In the genomic region with DNA sequence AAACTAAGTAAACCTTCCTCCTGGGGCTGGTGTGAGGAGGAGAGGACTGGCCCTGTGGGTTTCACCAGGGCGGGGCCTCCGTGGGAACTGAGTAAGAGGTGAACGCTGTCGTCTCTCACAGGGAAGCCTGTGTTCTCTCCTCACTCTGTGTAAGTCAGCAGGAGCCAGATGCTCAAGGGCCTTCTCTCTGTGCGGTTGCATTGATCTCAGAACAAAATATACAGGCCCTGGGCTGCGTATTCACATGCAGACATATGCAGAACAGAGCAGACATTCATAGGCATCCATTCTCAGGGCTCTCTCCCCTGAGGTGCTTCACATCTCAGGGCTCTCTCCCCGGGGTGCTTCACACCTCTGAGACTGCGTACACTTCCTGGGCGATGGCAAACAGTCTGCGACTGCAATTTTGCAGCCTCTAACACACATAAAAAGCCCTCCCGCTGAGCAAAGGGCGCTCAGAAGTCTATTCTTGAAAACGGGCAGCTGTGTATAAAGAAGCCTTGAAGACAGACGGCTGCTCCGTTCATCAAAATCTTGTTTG, we compare ENCODE assay signal across 10 mouse cellular contexts.
DNase-seq lines count a peak whose midpoint lies in the region; ATAC-seq and TF ChIP-seq lines count a peak whose summit lies in the region.
"Had no signal": no experiment of that assay in that cellular context is flagged by ENCODE, and none has a peak within 500 bp of the region (broad histone marks: within the 10 kb centered on the region; RNA-seq: fewer than 3 reads in every experiment).

No protein-coding gene starts in this region.

- H3K36me3 ChIP-seq in kidney, postnatal 0 days (ENCODE audit: insufficient read depth, low read length) = no peaks in the 10 kb centered on the region
- no peaks in the 10 kb centered on the region for H3K36me3 ChIP-seq in embryonic facial prominence, embryonic 10.5 days (replicated peaks)
- no peaks in the 10 kb centered on the region for H3K36me3 ChIP-seq in intestine, embryonic 16.5 days (ENCODE audit: control insufficient read depth, insufficient read depth, low read length)
- H3K36me3 ChIP-seq in stomach, embryonic 15.5 days = no peaks in the 10 kb centered on the region

- no peak for ATAC-seq in kidney, postnatal 0 days (replicated peaks; ENCODE audit: low FRiP score, low read depth)
- ATAC-seq in intestine, embryonic 16.5 days = peak; percentile 48
- ATAC-seq in stomach, embryonic 15.5 days (ENCODE audit: insufficient read depth, low FRiP score, low read depth) = 0 out of 2 replicates have a peak, but pooled peaks have one; percentile 53

- DNase-seq in kidney, postnatal 0 days (ENCODE audit: low spot score) = peak; percentile 30
- no peak for DNase-seq in kidney, postnatal 10 days
- peak; percentile 27 for DNase-seq in embryonic facial prominence, embryonic 10.5 days (ENCODE audit: low spot score)
- DNase-seq in adrenal gland, adult (ENCODE audit: inconsistent age in 2 of 2, low spot score in 1 of 2) = no peak
- no peak for DNase-seq in cerebellum, adult 9-10 months
- DNase-seq in kidney, postnatal 25 days = no peak

- H3K4me2 ChIP-seq in kidney, postnatal 0 days (ENCODE audit: low read length) = no peak overlapping the region
- 0 out of 2 replicates have a peak overlapping the region, but pooled peaks have one; percentile 16 for H3K4me2 ChIP-seq in intestine, embryonic 16.5 days (ENCODE audit: low read depth, low read length)
- no peak overlapping the region for H3K4me2 ChIP-seq in stomach, embryonic 15.5 days

- no peaks in the 10 kb centered on the region for H3K9me3 ChIP-seq in kidney, postnatal 0 days (replicated peaks; ENCODE audit: low read length)
- peaks cover 5% of the 10 kb centered on the region; the same call in 1 of the 2 replicates for H3K9me3 ChIP-seq in embryonic facial prominence, embryonic 10.5 days
- H3K9me3 ChIP-seq in intestine, embryonic 16.5 days (ENCODE audit: control insufficient read depth, low read length) = peaks cover 3% of the 10 kb centered on the region; the same call in 1 of the 2 replicates
- H3K9me3 ChIP-seq in stomach, embryonic 15.5 days = no peaks in the 10 kb centered on the region

- no peaks in the 10 kb centered on the region for H3K27me3 ChIP-seq in kidney, postnatal 0 days (ENCODE audit: insufficient read depth, low read length)
- H3K27me3 ChIP-seq in embryonic facial prominence, embryonic 10.5 days (replicated peaks; ENCODE audit: low read depth, poor library complexity, severe bottlenecking) = 0 out of 2 replicates have a peak, but pooled peaks cover 3% of the 10 kb centered on the region
- no peaks in the 10 kb centered on the region for H3K27me3 ChIP-seq in intestine, embryonic 16.5 days (replicated peaks; ENCODE audit: control insufficient read depth, insufficient read depth, low read length)
- no peaks in the 10 kb centered on the region for H3K27me3 ChIP-seq in stomach, embryonic 15.5 days (replicated peaks)
- H3K27me3 ChIP-seq: CH12.LX had no signal

- no peak overlapping the region for H3K4me3 ChIP-seq in kidney, postnatal 0 days (replicated peaks; ENCODE audit: low read depth, low read length)
- no peak overlapping the region for H3K4me3 ChIP-seq in embryonic facial prominence, embryonic 10.5 days
- H3K4me3 ChIP-seq in intestine, embryonic 16.5 days (ENCODE audit: low read length) = no peak overlapping the region
- no peak overlapping the region for H3K4me3 ChIP-seq in stomach, embryonic 15.5 days (replicated peaks)
- H3K4me3 ChIP-seq: myocyte had no signal

- no peak for TF ChIP-seq CTCF in kidney, postnatal 0 days (IDR thresholded peaks at IDR 0.05; ENCODE audit: low read depth)

- 21% methylated on average over 15 of the region's 15 CpGs for WGBS in kidney, postnatal 0 days
- 12% methylated on average over 15 of the region's 15 CpGs for WGBS in embryonic facial prominence, embryonic 10.5 days
- WGBS in intestine, embryonic 16.5 days = 15% methylated on average over 15 of the region's 15 CpGs
- WGBS in stomach, embryonic 15.5 days = 19% methylated on average over 15 of the region's 15 CpGs

- H3K27ac ChIP-seq in kidney, postnatal 0 days = no peak overlapping the region
- H3K27ac ChIP-seq in embryonic facial prominence, embryonic 10.5 days (replicated peaks) = peak overlapping the region; percentile 51; the same call in 1 of the 2 replicates
- no peak overlapping the region for H3K27ac ChIP-seq in intestine, embryonic 16.5 days (ENCODE audit: low read length)
- no peak overlapping the region for H3K27ac ChIP-seq in stomach, embryonic 15.5 days

- no peaks in the 10 kb centered on the region for H3K4me1 ChIP-seq in kidney, postnatal 0 days (replicated peaks; ENCODE audit: insufficient read depth, low read length)
- peaks cover 19% of the 10 kb centered on the region for H3K4me1 ChIP-seq in embryonic facial prominence, embryonic 10.5 days
- H3K4me1 ChIP-seq in intestine, embryonic 16.5 days (ENCODE audit: control insufficient read depth, insufficient read depth, low read length) = peaks cover 8% of the 10 kb centered on the region
- 0 out of 2 replicates have a peak, but pooled peaks cover 12% of the 10 kb centered on the region for H3K4me1 ChIP-seq in stomach, embryonic 15.5 days

- H3K9ac ChIP-seq in kidney, postnatal 0 days (ENCODE audit: low read depth, low read length) = no peak overlapping the region
- no peak overlapping the region for H3K9ac ChIP-seq in intestine, embryonic 16.5 days (ENCODE audit: low read depth, low read length)
- H3K9ac ChIP-seq in stomach, embryonic 15.5 days = no peak overlapping the region

Comparison
In these comparisons a context has a peak if more than half of its experiments do, and no peak if none do; other contexts are left out.
1. DNase-seq: peak in kidney, postnatal 0 days (single experiment) and embryonic facial prominence, embryonic 10.5 days (single experiment); none in kidney, postnatal 10 days (single experiment), adrenal gland, adult (0 of 2), cerebellum, adult 9-10 months (single experiment) and kidney, postnatal 25 days (0 of 2).